Mouse (Mus musculus) liver, embryonic 11.5 days (tissue): ENCODE results near the gene Peg10. TPM values are rescaled to one million over a fixed set of nuclear protein-coding genes. Genes with fewer than 3 reads are reported as not detected.
"Not testable (repeated sequence)": the region's sequence is repeated elsewhere in the genome, so short reads cannot be mapped to it uniquely, and the experiment has no call there.

Experiments used
- ATAC-seq: fragments of 200-750 bp; cut with Nextera tagmentation; replicated peaks from 2 replicates; pipeline ENCODE4 v1.8.0; 2017; ENCODE audit warnings: moderate number of reproducible peaks, mild to moderate bottlenecking, moderate TSS enrichment, moderate library complexity; ENCODE audit not compliant: low FRiP score
- DNase-seq: peaks from one replicate; pipeline ENCODE4 v3.0.0-alpha.2; 2017; ENCODE audit warnings: low spot score
- H3K27ac ChIP-seq: fragments of 300-500 bp; sonication (generic); 2 replicates; pipeline ENCODE4 v1.5.1; 2014; ENCODE audit warnings: mild to moderate bottlenecking, low read depth, low read length, control low read depth
- H3K27me3 ChIP-seq: fragments of 300-500 bp; sonication (generic); replicated peaks from 2 replicates; pipeline ENCODE4 v1.6.1; 2014; ENCODE audit warnings: low read length, mixed read lengths; ENCODE audit not compliant: control insufficient read depth, insufficient read depth
- H3K36me3 ChIP-seq: fragments of 300-500 bp; sonication (generic); 2 replicates; pipeline ENCODE4 v1.6.1; 2014; ENCODE audit warnings: mild to moderate bottlenecking, low read length, moderate library complexity, mixed read lengths; ENCODE audit not compliant: control insufficient read depth, insufficient read depth
- H3K4me1 ChIP-seq: fragments of 300-500 bp; sonication (generic); replicated peaks from 2 replicates; pipeline ENCODE4 v1.6.1; 2014; ENCODE audit warnings: low read length, mixed read lengths; ENCODE audit not compliant: control insufficient read depth, insufficient read depth
- H3K4me2 ChIP-seq: fragments of 300-500 bp; sonication (generic); 2 replicates; pipeline ENCODE4 v1.6.1; 2014; ENCODE audit warnings: mild to moderate bottlenecking, control low read depth, moderate library complexity
- H3K4me3 ChIP-seq: fragments of 300-500 bp; sonication (generic); 2 replicates; pipeline ENCODE4 v1.5.1; 2014; ENCODE audit warnings: low read depth, low read length, control low read depth
- H3K9ac ChIP-seq: fragments of 300-500 bp; sonication (generic); 2 replicates; pipeline ENCODE4 v1.6.1; 2014; ENCODE audit warnings: low read depth, low read length, control low read depth
- H3K9me3 ChIP-seq: fragments of 300-500 bp; sonication (generic); 2 replicates; pipeline ENCODE4 v1.6.1; 2016; ENCODE audit warnings: low read length, inconsistent platforms, mixed read lengths; ENCODE audit not compliant: control insufficient read depth
- WGBS: fragments of 180-500 bp; shearing (Covaris S2); extraction: QIAGEN DNeasy Blood & Tissue Kit; methylation state at CpG from one replicate; pipeline ENCODE4 v1.1.7; 2014; 5-methylcytosine and 5-hydroxymethylcytosine counted together
- polyA plus RNA-seq: library from polyadenylated mRNA; unstranded; fragments of >200 nt; fragmentation: Nextera tagmentation; extraction: Ambion mirVana; gene quantifications from 2 replicates; pipeline ENCODE4 v1.2.1, GENCODE M21; 2014

Peg10 gene
- polyA plus RNA-seq, 1 experiment from 2014 or later = 18.5 TPM

DNA sequence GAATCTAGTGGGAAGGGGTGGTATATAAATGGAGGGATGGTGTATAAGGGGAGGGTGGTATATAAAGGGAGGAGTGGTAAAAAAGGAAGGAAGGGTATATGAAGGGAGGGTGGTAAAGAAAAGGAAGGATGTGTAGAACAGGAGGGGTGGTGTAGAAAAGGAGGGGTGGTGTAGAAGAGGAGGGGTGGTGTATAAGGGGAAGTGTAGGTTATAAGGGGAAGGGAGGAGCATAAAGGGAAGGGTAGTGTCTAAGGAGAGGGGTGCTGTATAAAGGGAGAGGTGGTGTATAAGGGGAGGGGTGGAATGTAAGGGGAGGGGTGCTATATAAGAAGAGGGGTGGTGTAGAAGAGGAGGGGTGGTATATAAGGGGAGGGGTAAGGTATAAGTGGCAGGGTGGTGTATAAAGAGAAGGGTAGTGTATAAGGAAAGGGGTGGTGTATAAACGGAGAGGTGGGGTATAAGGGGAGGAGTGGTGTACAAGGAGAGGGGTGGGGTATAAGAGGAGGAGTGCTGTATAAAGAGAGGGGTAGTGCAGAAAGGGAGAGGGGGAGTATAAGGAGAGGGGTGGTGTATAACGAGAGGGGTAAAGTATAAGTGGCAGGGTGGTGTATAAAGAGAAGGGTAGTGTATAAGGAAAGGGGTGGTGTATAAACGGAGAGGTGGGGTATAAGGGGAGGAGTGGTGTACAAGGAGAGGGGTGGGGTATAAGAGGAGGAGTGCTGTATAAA, 14.5 kb downstream of the Peg10 start:
- 43% methylated on average over 3 of the region's 3 CpGs for WGBS
- not testable (repeated sequence) for H3K36me3 ChIP-seq, H3K27me3 ChIP-seq, H3K4me1 ChIP-seq, H3K27ac ChIP-seq, DNase-seq, H3K9me3 ChIP-seq, H3K9ac ChIP-seq, H3K4me3 ChIP-seq, H3K4me2 ChIP-seq
- peak; percentile 23; the same call in 1 of the 2 replicates for ATAC-seq

DNA sequence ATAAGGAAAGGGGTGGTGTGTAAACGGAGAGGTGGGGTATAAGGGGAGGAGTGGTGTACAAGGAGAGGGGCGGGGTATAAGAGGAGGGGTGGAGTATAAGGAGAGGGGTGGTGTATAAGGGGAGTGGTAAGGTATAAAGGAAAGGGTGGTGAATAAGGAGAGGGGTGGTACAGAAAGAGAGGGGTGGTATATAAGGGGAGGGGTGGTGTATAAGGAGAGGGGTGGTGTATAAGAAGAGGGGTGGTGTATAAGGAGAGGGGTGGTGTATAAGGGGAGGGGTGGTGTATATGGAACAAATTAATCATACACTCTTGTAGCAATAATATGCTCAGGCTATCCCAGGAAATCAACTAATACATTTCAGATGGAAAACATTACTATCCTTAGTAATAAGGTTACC, 15.1 kb downstream of the Peg10 start:
- Histone ChIP-seq H3K27me3 (no peaks in the 10 kb centered on the region), H3K4me3 (no peak overlapping the region), H3K9me3 (no peaks in the 10 kb centered on the region), H3K4me2 (no peak overlapping the region), H3K4me1 (no peaks in the 10 kb centered on the region), H3K36me3 (no peaks in the 10 kb centered on the region), H3K27ac (no peak overlapping the region), H3K9ac (no peak overlapping the region)
- 48% methylated on average over 2 of the region's 2 CpGs for WGBS
- DNase-seq = no peak
- ATAC-seq = peak; percentile 98

DNA sequence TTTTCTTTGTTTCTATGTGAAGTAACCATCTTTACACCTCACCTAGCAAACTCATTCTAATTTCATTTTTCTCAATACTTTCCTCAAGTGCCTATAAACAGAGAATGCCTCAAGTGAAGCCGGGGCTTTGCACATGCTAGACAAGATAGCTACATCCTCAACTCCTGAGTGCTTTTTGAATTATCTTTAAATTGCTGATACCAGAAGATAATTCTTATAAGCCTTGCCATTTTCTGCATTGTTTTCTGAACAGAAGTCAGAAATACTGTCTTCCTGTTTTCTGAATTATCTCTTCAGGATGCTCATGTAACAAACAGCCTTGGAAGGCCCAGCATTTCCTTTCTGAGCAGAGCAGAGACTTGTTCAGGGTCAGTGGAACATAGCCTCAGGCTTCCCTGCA, 49.2 kb downstream of the Peg10 start:
- Histone ChIP-seq H3K4me2 (no peak overlapping the region), H3K4me3 (no peak overlapping the region), H3K9ac (no peak overlapping the region), H3K9me3 (no peaks in the 10 kb centered on the region), H3K27me3 (no peaks in the 10 kb centered on the region), H3K4me1 (no peaks in the 10 kb centered on the region), H3K27ac (no peak overlapping the region), H3K36me3 (no peaks in the 10 kb centered on the region)
- 74% methylated on average over 1 of the region's 1 CpGs for WGBS
- no peak for DNase-seq
- ATAC-seq = no peak

DNA sequence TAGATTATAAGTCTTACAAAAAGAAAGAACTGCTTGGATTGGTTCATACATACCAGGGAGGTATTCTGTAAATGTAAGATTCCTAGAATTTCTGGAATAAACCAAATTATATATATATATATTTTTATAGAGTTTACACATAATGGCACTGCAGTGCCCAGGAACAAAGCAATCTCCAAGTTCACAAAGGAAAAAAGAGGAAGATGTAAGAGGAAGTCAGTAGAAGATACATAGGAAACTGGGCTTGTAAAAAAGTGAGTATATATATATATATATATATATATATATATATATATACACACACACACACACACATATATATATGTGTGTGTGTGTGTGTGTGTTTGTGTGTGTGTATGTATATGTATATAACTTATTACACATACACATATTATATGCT, 50.2 kb downstream of the Peg10 start:
- not testable (repeated sequence) for H3K9ac ChIP-seq, H3K36me3 ChIP-seq, ATAC-seq, H3K27me3 ChIP-seq, H3K9me3 ChIP-seq, H3K4me1 ChIP-seq, DNase-seq, H3K4me3 ChIP-seq, H3K27ac ChIP-seq, H3K4me2 ChIP-seq

DNA sequence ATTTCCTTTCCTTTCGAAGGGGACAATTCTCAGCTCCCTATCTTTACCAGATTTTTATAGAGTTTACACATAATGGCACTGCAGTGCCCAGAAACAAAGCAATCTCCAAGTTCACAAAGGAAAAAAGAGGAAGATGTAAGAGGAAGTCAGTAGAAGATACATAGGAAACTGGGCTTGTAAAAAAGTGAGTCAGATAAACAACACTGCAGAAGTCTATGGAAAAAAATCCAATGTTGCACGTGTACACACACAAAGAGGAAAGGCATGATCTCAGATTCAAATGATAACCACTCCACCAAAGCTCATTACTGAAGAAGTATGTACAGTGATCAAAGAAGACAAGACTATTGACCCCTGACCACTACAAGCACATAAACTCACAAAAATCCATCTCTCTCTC, 51.3 kb downstream of the Peg10 start:
- Histone ChIP-seq H3K4me1 (no peaks in the 10 kb centered on the region), H3K4me2 (no peak overlapping the region), H3K9me3 (no peaks in the 10 kb centered on the region), H3K9ac (no peak overlapping the region), H3K36me3 (no peaks in the 10 kb centered on the region), H3K27ac (no peak overlapping the region), H3K27me3 (no peaks in the 10 kb centered on the region), H3K4me3 (no peak overlapping the region)
- no peak for ATAC-seq
- DNase-seq = no peak
- WGBS = 22% methylated on average over 2 of the region's 2 CpGs

DNA sequence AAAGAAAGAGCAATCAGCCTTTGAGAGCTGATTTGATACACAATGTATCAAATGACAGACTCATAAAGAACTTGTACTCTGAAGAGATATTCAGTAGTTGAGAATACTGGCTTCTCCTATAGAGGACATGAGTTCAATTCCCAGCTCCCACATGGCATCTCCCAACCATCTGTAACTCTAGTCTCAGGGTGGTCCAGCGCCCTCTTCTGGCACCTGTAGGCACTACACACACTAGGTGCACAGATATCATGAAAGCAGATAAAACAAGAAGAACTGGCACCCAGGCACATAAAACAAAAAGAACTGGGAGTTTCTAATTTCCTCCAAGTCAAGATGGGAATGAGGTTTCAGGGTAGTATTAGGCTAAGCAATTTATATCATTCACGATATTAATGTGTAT, 52.3 kb downstream of the Peg10 start:
- H3K27me3 ChIP-seq = no peaks in the 10 kb centered on the region
- H3K9me3 ChIP-seq = no peaks in the 10 kb centered on the region
- no peak for ATAC-seq
- 71% methylated on average over 2 of the region's 2 CpGs for WGBS
- no peaks in the 10 kb centered on the region for H3K36me3 ChIP-seq
- no peak overlapping the region for H3K4me2 ChIP-seq
- DNase-seq = no peak
- no peaks in the 10 kb centered on the region for H3K4me1 ChIP-seq
- no peak overlapping the region for H3K27ac ChIP-seq
- no peak overlapping the region for H3K9ac ChIP-seq
- no peak overlapping the region for H3K4me3 ChIP-seq

DNA sequence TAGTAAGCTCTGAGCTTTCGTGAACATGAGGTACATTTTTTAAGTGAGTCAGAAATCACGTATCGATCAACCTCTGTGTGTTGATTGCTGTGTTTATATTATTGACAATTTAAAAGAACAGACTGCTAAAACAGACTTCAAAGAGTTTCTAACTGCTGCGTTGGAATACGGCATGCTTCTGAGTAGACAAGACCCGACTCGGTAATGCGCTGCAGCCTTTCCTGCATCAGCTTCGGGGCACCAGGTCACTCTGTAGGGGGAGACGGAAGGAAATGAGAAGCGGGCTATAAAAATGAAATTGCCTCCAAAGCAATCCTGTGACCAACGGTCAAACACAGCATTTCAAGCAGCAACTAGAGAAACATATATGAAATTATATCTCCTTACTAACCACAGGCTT, 59.9 kb downstream of the Peg10 start:
- ATAC-seq = no peak
- no peak for DNase-seq
- H3K9ac ChIP-seq = no peak overlapping the region
- H3K9me3 ChIP-seq = no peaks in the 10 kb centered on the region
- no peak overlapping the region for H3K27ac ChIP-seq
- H3K36me3 ChIP-seq = no peaks in the 10 kb centered on the region
- no peaks in the 10 kb centered on the region for H3K4me1 ChIP-seq
- H3K4me3 ChIP-seq = no peak overlapping the region
- H3K27me3 ChIP-seq = no peaks in the 10 kb centered on the region
- no peak overlapping the region for H3K4me2 ChIP-seq
- WGBS = 62% methylated on average over 12 of the region's 12 CpGs

Other genes with a start within 250 kb of the Peg10 start
- 144 and 156 TPM in 2 replicates for gene Col1a2, start 242.5 kb upstream of the Peg10 start, polyA plus RNA-seq
- 29.4 and 29.8 TPM in 2 replicates for gene Casd1, start 146.5 kb upstream of the Peg10 start, polyA plus RNA-seq
- 24.0 and 24.7 TPM in 2 replicates for gene Sgce, start 99 bp upstream of the Peg10 start, polyA plus RNA-seq
- gene Ppp1r9a, start 155.6 kb downstream of the Peg10 start, polyA plus RNA-seq = 15.0 and 17.6 TPM in 2 replicates